Mouse (Mus musculus) R1 (cell line): ENCODE measurements around the gene Pde4d.
A peak's percentile ranks its signal among the peaks of the same experiment; 100 is the strongest.

Source experiments
- DNase-seq: peaks from one replicate; pipeline ENCODE4 v3.0.0-alpha.2; 2018; ENCODE audit warnings: low read depth, low spot score

Pde4d gene

DNA sequence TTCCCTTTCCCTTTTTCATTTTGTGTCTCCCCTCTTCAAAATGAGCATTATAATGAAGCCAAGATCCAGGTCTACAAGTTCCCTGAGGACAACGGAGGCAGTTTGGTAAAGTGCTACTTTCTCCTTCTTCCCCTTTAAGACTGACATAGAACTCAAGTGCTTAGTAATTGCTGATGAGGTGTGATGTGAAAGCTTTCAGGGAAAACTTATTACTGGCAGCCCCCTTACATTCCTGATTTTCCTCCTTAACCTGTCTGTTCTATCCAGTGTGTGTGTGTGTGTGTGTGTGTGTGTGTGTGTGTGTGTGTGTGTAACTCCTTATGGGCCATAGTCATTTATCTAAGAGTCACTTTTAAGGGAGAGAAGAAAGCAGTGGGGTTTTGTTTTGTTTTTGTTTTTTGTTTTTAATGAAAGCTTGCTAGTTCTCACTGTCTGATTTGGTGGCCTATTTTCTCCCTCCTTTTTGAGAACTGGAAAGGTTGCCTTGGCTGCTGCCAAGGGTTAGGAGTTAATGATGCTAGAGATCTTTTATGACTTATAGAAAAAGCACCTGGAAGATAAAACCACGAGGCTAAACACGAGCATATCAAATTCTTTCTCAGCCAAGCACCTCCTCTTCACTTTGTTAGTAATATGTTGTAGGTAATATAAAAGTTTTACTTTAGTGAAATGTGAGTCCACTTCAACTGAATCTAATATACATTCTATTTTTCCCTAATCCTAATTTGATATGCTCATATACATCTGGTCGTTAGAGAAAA lies 1236.5 kb downstream of the Pde4d start:
- no peak for DNase-seq

DNA sequence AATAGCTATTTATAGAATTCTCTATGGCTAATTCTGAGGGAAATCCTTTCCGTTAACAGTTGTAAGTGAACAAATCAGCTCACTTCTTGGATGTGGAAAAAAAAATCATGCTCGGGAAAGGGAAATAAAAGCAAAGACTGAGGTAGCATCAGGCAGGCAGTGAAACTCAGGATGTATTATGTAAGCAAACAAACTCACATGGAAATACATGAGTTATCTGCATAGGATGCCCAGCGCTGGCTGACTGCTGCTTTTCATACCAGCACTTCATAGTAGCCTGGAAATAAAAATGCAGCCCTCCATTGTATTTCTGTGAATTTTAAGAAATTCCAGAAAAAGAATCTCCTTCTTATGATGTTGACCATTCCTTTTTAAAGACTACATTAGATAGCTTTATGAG lies 1237.2 kb downstream of the Pde4d start:
- DNase-seq = no peak

DNA sequence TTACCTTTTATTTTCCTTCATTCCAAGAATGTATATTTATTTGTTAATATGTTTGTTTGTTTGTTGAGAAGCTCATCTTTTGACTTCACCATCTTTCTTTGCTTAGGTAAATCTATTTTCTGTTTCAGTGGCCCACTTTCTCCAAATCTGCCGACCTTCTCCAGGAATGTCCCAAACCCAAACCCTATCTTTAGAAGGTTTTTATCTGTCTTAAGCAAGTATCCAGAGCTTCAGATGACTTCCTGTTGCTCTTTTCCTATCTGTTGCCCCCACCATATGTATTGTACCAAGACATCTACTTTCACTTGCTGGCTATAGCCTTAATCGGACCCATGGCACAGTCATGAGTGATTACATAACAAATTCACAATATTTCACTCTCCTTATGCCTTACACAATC lies 1238.4 kb downstream of the Pde4d start:
- DNase-seq = no peak

DNA sequence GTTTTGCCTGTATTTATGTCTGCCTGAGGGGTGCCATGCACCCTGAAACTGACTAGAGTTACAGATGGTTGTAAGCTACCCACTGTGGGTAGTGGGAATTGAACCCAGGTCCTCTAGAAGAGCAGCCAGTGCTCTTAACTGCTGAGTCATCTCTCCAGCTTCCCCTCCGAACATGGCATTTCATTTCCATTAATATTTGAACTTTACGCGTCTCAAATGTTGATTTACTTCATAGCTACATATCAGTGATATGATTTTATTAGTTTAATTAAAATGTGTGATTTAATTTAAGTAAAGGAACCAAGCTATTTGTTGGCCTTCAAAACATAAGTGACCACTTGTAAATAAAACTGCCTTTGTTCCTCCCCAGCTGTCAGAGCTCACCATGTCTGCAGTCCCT lies 1239.4 kb downstream of the Pde4d start:
- no peak for DNase-seq

DNA sequence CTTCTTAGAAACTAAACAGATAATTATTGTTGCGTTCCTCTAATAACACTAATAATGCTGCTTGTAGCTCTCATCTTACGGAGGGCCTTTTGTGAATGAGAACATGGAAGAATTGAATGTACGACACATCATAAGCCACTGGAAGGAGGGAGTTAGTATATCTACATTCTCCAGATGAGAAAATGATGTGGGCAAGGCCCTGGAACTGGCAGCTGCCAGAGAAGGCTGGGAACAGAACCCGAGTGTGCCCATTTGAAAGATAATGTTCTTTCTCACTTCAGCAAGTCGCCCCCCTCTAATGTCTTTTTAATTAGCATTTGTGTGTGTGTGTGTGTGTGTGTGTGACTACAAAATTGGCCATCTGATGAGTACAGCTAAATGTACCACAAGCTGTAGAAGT lies 1240.8 kb downstream of the Pde4d start:
- no peak for DNase-seq

DNA sequence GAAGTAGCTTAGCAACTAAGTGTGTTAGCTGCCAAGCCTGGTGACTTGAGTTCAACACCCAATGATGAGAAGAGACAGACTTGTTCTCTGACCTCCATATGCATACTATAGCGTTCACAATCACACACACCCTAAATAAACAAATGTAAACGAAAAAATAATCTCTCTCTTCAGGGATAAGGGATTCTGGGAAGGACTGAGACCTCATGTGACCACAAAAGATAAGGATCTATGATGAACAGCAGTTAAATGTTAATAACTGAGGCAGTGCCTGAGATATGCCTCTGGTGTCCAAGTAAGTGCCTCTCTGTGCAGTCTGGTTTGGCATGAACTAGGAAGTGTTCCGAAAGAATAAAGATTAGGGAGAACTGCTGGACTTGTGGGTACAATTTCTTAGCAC lies 1243.1 kb downstream of the Pde4d start:
- DNase-seq = no peak

DNA sequence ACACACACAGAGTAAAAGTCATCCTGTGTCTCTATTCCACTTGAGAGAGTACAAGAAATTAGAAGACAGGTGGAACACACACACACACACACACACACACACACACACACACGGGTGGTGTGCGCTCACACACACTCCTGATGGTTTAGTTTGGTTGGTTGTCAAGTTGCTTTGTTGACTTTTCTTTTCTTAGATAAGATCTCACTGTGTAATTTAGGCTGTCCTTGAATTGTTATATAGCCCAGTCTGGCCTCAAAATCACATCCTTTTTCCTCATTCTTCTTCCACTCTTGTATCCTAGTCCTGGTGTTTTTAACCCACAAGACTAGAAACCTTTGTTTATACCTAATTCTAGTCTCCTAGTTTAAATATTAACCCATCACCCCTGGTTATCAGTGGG lies 1244.0 kb downstream of the Pde4d start:
- DNase-seq = no peak

DNA sequence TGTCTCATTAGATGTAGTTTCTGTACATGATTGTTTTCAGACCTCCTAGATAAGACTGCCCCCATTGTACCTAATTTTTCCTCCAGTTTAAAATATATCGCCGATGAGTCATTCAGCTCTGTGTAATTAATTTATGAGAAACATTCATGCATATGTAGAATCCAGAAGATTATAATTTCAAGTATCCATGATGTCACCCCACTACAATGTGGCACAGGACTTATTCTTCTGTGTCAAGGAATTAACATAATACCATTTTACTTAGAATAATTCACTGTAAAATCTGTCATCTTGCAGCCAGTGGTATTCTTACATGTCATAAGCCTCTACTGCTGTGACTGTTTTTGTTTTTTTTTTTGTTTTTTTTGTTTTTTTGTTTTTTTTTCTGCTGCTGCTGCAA lies 1244.5 kb downstream of the Pde4d start:
- no peak for DNase-seq

DNA sequence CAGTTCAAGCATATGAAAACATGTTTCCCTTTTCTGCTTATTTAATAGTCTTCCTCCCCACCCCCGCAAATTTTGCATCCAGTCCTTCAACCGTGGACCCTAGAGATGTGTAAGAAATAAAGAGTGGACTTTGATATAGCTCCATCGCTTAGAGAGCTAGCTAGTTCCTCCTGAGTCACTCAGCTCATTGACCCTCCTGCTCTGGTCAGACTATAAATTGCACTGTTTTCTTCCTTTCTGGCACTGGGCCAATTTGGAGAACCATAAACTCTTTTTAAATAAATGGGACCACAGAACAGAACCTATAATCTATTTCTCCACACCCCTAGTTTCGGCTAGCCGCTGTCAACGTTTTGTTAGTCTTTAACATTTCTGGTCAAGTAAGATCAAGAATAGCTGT lies 1245.3 kb downstream of the Pde4d start:
- DNase-seq = no peak

DNA sequence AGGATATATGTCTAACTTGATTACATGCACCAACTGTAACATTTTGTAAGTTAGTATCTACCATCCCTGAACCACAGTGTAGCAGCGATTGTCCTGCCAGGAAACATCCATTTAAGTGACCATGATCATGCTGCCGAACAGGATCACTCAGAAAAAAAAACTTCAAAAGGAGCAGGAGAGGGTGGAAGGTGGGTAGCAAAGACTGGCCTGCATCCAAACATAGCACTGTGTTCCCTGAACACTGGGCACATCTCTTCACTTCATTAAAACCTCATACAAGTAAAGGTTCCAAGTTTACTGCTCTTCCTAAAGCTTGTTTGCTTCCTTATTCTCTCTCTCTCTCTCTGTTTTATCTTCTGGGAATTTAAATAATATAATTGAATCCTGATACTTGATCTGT lies 1256.4 kb downstream of the Pde4d start:
- no peak for DNase-seq

DNA sequence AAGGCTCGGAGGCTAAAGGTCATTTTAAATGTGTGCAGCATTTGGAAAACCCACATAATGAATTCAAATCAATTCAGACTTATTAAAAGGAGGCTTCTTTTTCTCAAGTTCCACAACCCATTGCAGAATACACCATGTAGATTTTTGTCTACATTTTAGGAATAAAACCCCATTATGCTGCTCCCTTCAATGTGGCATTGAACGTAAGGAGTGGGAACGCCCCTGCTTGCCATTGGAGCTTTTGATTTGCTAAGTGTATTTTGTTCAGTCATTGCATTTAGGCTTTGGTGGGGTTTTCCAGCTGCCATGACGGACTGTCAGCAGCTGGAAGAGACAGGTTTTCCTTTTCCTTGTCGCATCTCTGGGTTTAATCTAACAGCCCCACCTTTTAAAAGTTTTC lies 1256.8 kb downstream of the Pde4d start:
- DNase-seq = peak; percentile 28

DNA sequence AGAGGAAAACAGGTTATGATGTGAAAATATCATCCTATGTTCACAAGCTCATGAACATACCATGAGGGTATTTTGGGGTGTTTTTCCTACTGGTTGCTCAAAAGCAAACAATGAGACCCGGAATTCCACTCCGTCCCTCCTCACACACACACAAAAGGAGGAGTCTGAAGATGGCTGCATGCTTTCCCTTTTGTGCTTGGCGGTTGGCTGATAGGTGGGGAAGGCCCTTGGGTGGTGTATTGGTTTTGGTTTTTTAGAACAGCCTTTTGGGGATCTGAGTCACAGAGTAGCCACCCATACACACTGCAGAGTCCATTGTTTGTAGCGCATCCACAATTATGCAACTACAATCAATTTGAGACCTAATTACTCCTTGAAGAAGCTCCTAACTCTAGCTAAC lies 1257.4 kb downstream of the Pde4d start:
- peak; percentile 15 for DNase-seq

DNA sequence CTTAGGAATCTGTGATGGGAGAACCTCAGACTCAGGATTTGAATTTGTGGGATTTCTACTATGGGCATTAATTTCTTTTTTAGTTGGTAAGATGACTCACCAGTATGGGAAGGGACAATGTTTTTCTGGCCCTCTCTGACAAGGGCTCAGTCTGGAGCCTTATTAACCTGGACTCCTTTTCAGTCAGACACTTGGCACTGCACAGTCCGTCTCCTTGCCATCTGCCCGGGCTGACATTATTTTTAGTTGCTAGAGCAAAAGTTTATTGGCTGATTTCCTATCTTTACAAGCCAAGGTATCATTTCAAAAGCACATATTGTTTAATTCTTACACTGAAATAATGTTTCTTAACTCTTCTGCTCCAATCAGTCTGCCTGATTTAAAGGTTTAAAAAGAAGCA lies 1258.6 kb downstream of the Pde4d start:
- DNase-seq = no peak

DNA sequence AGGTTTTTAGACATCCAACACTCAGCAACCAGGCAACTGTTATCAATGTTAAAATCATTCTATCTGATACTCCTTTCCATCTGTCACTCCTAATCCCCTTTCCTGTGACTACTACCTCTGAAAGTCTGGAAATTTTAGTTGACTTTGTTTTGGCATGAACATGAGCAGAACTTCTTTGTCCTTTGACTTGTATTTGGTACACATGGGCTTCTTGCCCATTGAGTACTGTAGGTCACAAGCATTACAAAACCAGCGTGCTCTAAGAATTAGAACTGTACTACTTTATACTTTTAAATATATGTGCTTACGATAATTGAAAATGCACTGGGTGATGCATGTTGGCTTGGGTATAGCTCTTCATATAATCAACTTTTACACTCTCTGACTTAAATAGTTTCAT lies 1264.8 kb downstream of the Pde4d start:
- DNase-seq = no peak

DNA sequence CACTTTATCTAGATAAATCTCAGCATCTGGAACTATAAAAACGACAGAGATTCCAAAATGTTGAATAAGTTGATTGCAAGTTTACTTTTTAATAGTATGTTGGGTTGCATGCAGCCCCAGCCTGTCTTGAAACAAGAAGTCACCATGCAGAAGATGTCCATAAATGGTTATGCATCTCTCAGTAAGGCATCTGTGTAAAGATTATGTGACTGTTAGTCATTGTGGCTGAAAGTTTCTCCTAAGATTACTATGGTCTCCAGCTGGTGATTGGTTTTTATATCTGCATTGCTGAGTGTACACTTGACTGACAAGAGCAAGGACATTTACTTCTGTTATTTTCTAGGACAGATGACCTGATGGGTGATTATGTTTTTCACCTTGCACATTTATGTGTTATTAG lies 1265.6 kb downstream of the Pde4d start:
- no peak for DNase-seq

DNA sequence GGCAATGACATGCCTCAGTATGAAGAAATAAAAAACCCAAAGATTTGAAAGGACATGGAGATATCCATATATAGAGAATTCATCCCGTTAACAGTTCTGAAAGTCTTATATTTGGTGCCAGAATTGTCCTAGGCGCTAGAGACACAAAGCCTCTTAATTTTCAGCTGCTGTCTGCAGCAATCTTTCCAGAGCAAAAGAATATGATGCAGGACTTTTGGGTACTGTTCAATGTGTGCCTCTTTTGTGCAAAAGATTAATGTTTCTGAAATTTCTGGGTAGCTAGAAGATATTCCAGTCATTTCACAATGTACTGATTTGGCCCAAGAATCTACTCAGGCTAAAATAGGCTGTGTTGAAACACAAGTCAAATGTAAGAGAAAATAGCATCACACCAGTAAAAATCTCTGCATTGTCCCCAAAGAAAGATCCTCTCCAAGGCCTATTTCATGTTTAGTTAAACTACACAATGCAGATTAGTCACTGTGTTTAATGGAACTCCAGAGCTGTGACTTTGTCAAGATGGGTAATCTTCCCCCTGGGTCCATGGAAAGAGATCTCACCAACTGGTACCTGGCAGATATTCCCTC lies 1270.5 kb downstream of the Pde4d start:
- DNase-seq = no peak

DNA sequence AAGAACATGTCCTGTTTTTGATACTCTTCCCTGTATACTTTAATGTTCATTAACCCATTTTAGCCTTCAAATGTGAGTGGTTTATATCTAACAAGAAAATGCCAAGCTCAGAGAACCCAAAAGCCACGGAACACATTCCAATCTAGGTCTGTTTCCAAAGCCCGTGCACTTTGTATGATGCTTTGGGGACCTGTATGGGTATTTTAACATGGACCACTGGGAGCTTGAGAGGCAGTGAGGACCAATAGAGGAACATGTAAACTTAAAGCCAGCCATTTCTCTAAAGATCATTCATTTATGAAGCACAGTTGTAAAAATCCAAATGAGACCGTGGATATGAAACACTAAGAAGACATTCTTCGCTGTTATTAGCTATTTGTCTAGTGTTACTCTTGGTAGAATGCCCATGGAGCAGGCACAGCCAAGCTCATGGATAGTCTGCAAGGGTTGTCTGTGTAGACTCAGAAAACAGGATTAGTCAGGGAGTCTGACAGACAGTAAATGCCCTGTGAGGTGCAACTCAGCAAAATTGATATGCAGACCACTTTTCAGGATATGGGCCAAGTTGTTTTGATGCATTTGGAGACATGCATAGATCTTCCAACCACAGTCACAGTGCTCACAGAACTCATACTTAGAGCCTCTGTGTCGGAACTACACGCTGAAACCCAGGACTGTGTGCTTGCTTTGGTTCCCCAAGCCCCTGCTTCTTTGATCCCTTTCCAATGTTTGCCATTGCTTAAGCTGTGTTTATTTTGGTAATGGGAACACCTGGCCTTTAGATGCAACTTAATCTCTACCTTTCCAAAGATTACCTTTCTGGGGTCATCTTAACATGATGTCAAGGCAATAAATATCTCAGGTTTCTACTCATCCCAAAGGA lies 1272.7 kb downstream of the Pde4d start:
- DNase-seq = no peak

DNA sequence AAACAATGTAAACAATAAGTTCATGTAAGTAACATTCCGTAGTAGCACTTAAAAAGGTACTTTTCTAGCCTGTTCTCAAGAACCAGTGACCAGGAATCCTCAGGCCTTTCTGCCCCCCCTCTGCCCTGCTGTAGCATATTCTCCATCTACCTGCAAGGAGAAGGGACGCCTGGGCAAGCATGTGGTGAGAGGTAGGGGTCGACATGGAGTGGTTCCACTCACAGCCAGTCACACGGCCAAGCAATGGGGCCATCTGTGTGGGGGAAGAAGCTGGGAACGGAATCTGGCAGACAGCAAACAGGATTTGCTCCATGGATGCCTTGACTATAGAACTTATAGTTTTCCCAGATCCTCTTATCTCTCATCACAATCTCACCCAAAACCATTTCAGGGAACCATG lies 1277.6 kb downstream of the Pde4d start:
- DNase-seq = no peak

DNA sequence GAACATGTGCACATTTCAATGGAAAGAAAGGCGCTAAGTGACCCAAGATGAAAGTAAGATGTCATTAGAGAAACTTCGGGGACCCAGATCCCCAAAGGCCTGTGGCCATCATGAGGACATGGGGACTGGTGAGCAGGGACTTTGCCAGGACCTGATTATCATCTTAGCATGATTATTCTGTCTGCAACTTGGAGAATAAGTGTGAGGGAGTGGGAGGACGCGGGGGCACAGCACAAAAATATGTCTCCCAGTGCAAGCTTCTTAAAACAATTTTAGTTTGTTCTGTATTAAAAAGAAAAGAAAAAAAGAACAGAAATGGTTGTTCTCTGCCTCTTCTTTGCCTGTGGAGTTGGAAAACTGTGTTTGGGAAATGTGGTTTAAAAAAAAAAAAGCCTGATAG lies 1279.9 kb downstream of the Pde4d start:
- no peak for DNase-seq

DNA sequence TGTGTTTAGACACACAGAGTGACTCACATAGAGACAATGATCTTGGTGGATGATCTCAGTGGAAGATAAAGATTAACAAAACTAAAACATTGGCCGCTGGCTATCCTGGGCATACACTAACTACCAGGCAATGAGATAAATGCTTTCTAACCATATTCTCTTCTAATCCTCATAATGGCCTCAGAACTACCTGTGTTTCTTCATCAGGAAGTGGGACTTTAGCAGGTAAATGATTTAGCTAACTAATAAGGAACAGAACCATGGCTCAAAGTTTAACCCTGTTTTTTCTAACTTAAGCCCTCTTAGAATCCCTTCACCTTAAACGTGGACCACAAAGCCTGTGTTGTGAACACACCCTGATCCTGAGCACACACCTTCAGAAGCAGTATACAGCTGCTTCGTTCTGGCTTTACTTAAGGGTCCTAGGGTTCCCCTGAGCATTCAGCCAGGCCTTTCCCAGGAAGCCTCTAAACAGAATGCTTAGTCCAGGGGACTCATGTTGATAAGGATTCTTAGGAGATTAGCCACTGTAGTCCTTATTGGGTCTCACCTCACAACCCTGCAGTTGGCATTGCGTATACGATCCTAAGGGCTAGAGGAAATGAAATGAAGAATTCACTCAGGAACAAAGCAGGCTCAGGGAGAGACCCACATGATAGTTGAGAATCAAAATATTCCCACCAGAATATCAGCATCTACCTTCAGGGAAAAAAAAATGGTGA lies 1283.1 kb downstream of the Pde4d start:
- DNase-seq = no peak

DNA sequence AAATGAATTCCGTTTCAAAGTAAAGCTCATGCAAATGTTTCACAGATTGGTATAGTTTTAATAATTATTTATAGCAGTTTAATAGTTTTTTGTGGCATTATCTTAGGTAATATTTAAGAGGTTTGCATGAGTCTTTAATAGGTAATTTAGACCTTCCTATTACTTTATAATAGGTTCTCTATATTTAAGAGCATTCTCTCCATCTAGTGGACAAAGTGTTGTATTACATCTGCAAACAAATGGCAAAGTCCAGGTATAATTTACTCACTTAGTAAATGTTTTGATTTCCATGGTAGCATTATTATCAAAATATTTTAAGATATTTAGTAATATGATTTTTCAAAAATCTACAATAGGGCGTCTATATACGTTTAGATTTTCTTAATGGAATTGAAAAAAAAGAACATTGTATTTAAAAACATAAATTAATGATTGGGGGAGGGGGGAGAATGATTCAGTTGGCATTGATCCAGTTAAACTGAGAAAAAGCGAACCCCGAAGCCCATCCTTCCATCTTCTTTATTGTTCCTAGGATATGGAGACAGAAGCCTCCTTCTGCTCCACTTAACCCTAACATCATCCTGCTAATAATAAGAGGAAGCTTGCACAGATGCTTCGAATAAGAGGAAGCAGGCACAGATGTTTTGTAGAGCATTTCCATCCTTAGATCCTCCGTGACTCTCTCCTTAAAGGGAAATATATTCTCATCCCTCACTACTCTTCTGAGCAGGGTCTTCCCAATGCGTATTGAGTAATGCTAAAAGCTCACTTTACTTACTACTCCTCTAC lies 1286.7 kb downstream of the Pde4d start:
- DNase-seq = peak; percentile 49
